Mouse (Mus musculus): Measurements from ENCODE around the gene Gm42517.

The Gm42517 gene

GRCm38 (mm10) chr5:108367871-108368332 is at the start of gene Gm42517:
Gene Gm42517, minus strand, starts transcription at chr5:108367922.
- peak; percentile 33 for DNase-seq

- DNase-seq = no peak
Observed at GRCm38 (mm10) chr5:108414711-108415110, 47.0 kb upstream of the Gm42517 start.

DNA sequence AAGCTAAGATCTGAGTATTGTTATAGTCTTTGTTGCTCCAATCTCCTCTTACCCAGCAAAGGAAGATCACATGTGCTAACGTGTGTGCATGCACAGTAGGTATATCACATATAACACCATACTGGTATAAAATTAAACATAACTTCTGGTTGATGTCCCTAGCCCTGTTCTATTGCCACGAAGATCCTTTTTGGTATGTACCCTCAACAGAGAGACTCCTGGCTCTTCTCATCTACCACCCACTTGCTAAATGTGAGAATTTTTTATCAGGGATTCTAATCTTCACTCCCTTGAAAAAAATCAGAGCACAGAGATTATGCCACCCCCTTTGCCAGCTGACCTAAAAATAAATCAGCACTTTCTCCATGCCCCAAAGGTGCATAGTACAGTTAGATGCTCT is 39.3 kb upstream of the Gm42517 start:
- DNase-seq = no peak

- no peak for DNase-seq
Observed at GRCm38 (mm10) chr5:108405460-108405859, 37.7 kb upstream of the Gm42517 start.

DNA sequence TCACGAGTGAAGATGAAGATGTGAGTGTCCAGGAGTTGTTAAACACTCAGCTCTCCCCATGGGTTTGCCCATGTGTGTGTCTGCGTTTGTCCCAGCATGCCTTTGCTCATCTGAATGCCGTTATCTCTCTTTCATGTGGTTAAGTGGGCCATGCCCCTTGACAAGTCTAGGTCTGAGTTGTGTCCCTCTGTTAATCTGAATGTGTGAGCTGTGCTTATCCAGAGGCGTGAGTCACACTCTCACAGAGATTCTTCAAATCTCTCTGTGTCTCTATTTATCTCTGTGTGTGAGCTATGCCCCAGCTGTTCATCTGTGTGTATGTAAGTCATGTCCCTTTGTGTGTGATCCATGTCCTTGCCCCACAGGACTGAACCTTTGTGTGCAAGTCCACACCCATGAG is 35.7 kb upstream of the Gm42517 start:
- DNase-seq = no peak

DNA sequence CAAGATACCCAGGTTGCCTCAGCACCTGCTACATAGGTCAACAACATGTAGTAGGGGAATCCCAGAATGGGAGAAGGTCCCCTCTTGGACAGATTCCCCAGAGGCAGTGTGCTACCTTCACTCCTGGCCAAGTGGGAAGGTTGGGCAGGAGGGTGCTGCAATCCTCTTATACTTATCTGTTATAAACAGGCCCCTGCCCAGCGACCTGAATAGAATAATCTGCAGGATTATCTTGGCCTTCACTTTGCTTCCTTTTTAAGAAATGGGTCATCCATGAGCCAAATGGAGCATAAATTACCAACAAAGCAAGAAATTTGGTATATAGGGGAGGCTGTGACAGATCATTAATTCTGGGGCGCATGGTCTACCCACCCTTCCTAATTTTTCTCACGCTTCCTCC is 22.0 kb upstream of the Gm42517 start:
- DNase-seq = no peak

DNA sequence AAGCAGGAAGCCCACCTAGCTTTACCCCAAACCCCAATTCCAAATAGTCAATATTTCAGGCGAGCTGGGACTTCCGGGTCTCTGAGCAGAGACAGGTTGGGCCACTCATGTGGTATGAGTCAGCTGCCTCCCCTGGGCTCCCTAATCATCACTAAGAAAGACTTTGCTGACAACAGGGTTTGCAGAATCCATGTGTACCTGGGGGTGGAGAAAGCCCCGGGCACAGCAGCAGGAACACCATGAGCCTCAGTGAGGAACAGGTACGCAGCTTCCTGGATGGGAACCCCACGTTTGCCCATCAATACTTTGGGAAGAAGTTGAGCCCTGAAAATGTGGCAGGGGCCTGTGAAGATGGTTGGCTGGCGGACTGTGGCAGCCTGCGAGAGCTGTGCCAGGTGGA is 20.5 kb upstream of the Gm42517 start, which contains the start of gene Pde6b:
Gene Pde6b, plus strand, starts transcription at position 191 of the 400 bp plus-strand sequence.
- no peak for DNase-seq

DNA sequence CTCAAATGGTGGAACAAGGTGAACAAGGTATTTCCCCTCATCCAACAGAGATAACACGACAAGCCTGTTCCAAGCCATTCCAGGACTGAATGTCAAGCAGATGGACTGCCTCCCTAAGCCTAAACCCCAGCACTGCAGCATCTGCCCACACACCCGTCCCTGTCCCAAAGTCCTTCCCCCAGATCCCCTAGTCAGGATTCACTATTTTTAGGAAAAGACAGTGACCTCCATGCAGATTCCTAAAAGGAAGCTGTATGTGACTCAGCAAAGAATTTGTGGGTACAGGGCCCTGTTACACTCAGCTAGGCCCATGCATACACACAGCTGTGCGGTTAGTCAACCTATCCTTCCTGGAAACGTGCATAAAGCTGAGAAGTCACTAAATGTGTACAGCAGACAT is 18.7 kb upstream of the Gm42517 start:
- DNase-seq = no peak

DNA sequence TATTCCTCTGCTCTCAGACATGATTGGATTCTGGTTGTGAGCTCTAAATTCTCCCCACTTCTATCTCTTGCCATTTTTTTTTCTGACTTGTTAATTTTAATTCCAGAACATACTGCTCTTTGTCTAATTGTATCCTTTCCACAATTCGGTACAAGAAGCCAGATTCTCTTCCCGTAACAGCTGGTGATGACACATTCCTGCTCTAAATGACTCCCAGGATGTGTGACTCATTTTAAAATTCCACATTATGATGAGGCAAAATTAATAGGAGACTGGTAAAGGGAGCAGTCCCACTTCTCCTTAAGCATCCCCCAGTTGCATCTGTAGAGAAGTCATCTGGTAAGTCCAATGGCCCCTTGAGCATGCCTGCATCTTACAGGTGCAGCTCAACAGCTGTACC is 17.9 kb upstream of the Gm42517 start:
- DNase-seq = no peak

GRCm38 (mm10) chr5:108378346-108378745 is 10.6 kb upstream of the Gm42517 start:
- DNase-seq = no peak

DNA sequence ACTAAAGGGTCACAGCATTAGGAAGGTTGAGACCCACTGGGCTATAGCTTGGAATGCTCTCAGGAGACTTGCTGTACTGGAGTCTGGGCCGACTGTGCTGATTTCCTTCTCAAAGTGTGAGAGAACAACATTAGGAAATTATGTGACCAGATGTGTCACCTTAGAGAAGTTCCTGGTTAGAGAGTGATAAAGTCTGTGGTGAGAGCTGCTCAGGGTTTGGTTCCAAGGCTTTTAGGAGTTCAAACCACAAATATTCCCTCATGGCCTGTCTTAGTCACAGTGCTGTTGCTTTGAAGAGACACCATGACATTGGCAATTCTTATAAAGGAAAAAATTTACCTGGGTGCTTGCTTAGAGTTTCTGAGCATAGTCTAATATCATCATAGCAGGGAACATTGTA is 8.3 kb upstream of the Gm42517 start:
- DNase-seq = no peak

GRCm38 (mm10) chr5:108374079-108374478 is 6.4 kb upstream of the Gm42517 start:
- no peak for DNase-seq

DNA sequence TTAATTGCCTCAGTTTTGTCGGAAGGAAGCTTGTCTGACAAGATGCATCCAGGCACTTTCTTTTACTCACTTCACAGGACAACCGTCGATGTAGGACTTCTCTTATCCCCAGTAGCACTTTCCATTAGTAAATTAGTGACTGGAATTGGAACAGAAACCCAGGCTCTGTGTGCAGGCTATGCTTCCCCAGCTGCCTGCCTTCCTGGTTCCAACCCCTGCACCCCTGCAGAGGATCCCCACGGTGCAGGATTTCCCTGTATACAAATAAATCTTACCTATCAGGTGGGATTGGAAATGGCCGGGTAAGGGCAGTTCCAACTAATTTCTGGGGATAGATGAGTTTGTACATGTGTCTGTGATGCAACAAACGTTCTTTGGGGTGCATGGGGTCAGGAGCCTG is 2.2 kb upstream of the Gm42517 start:
- DNase-seq = no peak

- DNase-seq = peak; percentile 57
Observed at GRCm38 (mm10) chr5:108368851-108369621, 1.3 kb upstream of the Gm42517 start.

- peak; percentile 9 for DNase-seq
Observed at GRCm38 (mm10) chr5:108368446-108368845, 724 bp upstream of the Gm42517 start.

- peak; percentile 41 for DNase-seq
Observed at GRCm38 (mm10) chr5:108366984-108367841, 509 bp downstream of the Gm42517 start.

GRCm38 (mm10) chr5:108366328-108366983 is 1.3 kb downstream of the Gm42517 start:
- no peak for DNase-seq

- DNase-seq = no peak
Observed at GRCm38 (mm10) chr5:108362330-108362729, 5.4 kb downstream of the Gm42517 start.

GRCm38 (mm10) chr5:108360211-108360610 is 7.5 kb downstream of the Gm42517 start:
- DNase-seq = no peak

DNA sequence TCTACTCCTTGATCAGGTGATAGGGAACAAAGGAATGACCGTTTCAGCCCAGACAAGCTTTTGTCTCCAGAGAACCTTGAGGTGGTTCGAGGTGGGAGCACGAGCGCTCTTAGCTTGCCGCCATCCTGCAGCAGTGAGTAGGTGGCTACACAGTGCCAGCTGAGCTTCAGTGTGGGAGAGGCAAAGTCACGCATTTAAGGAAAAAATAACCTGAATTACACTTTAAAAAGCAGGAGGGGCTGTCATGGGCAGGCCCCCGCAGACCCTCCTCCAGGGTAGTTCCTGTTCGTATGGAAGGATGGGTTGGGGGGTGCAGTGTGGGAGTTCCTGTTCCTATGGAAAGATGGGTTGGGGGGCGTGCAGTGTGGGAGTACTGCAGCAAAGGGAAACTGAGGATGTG is 8.2 kb downstream of the Gm42517 start:
- DNase-seq = no peak

DNA sequence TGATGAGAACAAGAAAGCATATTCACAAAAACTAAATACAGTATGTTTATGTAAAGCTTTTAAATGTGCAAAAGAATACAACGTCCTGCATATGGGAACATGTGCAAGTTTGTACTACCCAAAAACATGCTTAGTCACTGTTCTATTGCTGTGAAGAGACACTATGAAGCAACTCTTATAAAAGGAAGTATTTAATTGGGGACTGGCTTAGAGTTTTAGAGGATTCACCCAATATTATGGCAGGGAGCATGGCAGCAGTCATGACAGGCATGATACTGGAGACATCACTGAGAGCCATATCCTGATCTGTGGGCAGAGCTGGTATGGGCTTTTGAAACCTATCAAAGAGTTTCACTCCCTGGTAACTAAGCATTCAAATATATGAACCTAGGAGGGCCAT is 9.9 kb downstream of the Gm42517 start:
- DNase-seq = no peak

GRCm38 (mm10) chr5:108354056-108354455 is 13.7 kb downstream of the Gm42517 start:
- DNase-seq = no peak

DNA sequence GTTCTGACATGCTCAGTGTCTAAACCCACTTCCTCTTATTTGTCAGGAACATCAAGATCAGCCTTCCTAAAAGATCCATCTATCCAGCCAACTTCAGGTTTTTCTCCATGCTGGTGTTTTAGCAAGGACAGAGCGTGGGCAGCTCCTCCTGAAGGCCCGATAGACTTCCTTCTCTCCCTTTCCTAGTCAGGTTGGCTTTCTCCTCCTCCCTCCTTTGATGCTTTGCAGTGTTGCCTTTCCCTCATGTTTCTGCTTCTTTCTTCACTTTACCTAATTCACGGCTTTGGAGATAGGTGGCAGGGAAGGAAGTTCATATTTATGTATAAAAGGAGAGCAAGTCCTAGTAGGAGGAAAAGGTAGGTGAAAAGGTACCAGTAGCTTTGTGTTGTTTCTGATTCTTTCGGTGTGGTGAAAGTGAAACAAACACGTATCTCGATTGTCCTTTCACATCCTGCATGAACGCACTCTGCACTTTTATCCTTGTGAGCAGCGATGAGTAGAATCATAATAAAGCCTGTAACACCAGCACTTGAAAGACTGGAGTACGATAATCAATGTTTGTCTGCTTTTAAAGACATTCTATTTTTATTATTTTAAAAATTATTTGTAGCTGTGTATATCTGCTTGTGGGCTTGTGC is 18.1 kb downstream of the Gm42517 start:
- no peak for DNase-seq
